ENCODE assay signal across 11 mouse cellular contexts in the genomic region with DNA sequence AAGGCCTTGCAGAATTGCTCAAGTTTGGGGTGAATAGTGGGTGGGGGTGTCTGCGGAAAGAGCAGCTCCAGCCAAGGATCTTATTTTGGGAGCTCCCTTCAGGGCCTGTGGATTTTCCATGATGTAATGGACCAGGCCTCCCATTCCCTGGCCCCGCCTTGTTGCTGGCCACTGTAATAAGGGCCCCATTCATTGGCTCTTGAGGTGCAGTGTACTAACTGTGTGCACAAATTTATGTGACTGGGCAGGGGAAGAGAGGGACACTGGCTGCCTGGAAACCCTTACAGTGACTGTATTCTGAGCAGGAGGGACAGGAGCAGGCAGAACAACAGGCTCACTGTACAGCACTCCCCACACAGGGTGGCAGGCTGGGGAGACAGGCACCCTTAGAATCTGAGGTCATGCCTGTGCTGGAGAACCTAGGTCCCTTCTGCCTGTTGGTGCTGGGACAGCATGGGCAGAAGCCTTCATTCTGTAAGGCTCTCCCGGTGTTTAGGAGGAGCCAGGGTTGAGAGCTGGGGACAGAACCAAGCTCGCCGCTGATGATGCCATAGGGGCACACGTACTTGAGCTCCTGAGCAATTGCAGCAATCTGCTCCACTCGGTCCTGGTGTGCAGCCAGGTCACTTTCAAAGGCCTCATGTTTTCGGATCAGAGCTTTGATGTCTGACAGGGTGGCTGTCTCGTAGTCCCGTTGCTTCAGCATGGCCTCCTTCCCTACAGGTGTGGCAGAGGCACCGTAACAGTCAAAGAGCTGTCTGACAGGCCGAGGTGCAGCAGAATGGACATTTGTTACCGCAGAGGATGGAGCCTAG. TPM values are rescaled to one million over a fixed set of nuclear protein-coding genes. Genes with fewer than 3 reads are reported as not detected.
DNase-seq lines count a peak whose midpoint lies in the region; ATAC-seq and TF ChIP-seq lines count a peak whose summit lies in the region.
"Had no signal": no experiment of that assay in that cellular context is flagged by ENCODE, and none has a peak within 500 bp of the region (broad histone marks: within the 10 kb centered on the region; RNA-seq: fewer than 3 reads in every experiment).

No protein-coding gene starts in this region.

- no peak overlapping the region for H3K4me2 ChIP-seq in hindbrain, postnatal 0 days (ENCODE audit: low read depth, low read length)
- no peak overlapping the region for H3K4me2 ChIP-seq in embryonic facial prominence, embryonic 14.5 days (ENCODE audit: low read depth, low read length)
- no peak overlapping the region for H3K4me2 ChIP-seq in intestine, embryonic 14.5 days (ENCODE audit: low read length)
- H3K4me2 ChIP-seq: midbrain, embryonic 12.5 days had no signal

- H3K4me1 ChIP-seq in hindbrain, postnatal 0 days (ENCODE audit: insufficient read depth, low read length) = no peaks in the 10 kb centered on the region
- H3K4me1 ChIP-seq in hindbrain, embryonic 10.5 days (replicated peaks) = no peaks in the 10 kb centered on the region
- H3K4me1 ChIP-seq in embryonic facial prominence, embryonic 14.5 days (ENCODE audit: control insufficient read depth, insufficient read depth, low read length) = no peaks in the 10 kb centered on the region
- H3K4me1 ChIP-seq in intestine, embryonic 14.5 days (replicated peaks; ENCODE audit: control insufficient read depth, insufficient read depth, low read length) = no peaks in the 10 kb centered on the region
- H3K4me1 ChIP-seq: midbrain, embryonic 12.5 days had no signal

- no peak overlapping the region for H3K4me3 ChIP-seq in hindbrain, postnatal 0 days (ENCODE audit: low read length)
- H3K4me3 ChIP-seq in hindbrain, embryonic 10.5 days = no peak overlapping the region
- no peak overlapping the region for H3K4me3 ChIP-seq in embryonic facial prominence, embryonic 14.5 days (ENCODE audit: low read depth, low read length)
- H3K4me3 ChIP-seq in intestine, embryonic 14.5 days (ENCODE audit: low read depth, low read length) = no peak overlapping the region
- H3K4me3 ChIP-seq: midbrain, embryonic 12.5 days had no signal

- WGBS in hindbrain, postnatal 0 days = 88% methylated on average over 13 of the region's 13 CpGs
- 94% methylated on average over 13 of the region's 13 CpGs for WGBS in hindbrain, embryonic 10.5 days
- WGBS in embryonic facial prominence, embryonic 14.5 days = 87% methylated on average over 13 of the region's 13 CpGs
- 87% methylated on average over 13 of the region's 13 CpGs for WGBS in intestine, embryonic 14.5 days

- H3K27me3 ChIP-seq in hindbrain, postnatal 0 days (ENCODE audit: insufficient read depth, low read length) = no peaks in the 10 kb centered on the region
- H3K27me3 ChIP-seq in hindbrain, embryonic 10.5 days (ENCODE audit: insufficient read depth, poor library complexity, severe bottlenecking) = no peaks in the 10 kb centered on the region
- no peaks in the 10 kb centered on the region for H3K27me3 ChIP-seq in embryonic facial prominence, embryonic 14.5 days (replicated peaks; ENCODE audit: control insufficient read depth, insufficient read depth, low read length)
- no peaks in the 10 kb centered on the region for H3K27me3 ChIP-seq in intestine, embryonic 14.5 days (replicated peaks; ENCODE audit: control insufficient read depth, insufficient read depth, low read length)
- H3K27me3 ChIP-seq: midbrain, embryonic 12.5 days; Patski had no signal

- ATAC-seq in hindbrain, postnatal 0 days = peak; percentile 61; the same call in 1 of the 2 replicates
- ATAC-seq in embryonic facial prominence, embryonic 14.5 days (ENCODE audit: low read depth) = peak; percentile 59
- peak; percentile 44; the same call in 1 of the 2 replicates for ATAC-seq in intestine, embryonic 14.5 days (replicated peaks; ENCODE audit: low FRiP score, low TSS enrichment, low read depth)
- ATAC-seq: Patski had no signal

- DNase-seq in hindbrain, postnatal 0 days (ENCODE audit: low spot score) = peak; percentile 5
- DNase-seq in hindbrain, embryonic 10.5 days (ENCODE audit: low spot score) = no peak
- DNase-seq in NIH3T3 (ENCODE audit: low read depth) = peak; percentile 61
- peak; percentile 76 for DNase-seq in embryonic facial prominence, embryonic 14.5 days (ENCODE audit: low spot score)
- no peak for DNase-seq in intestine, embryonic 14.5 days (ENCODE audit: low spot score)
- no peak for DNase-seq in thymus, postnatal 0 days (ENCODE audit: low spot score)
- no peak for DNase-seq in embryo, embryonic 10.5 days (ENCODE audit: low spot score)
- no peak for DNase-seq in urinary bladder, adult 2 months (ENCODE audit: low spot score)

- peak overlapping the region; percentile 45; the same call in 1 of the 2 replicates for H3K27ac ChIP-seq in hindbrain, postnatal 0 days
- no peak overlapping the region for H3K27ac ChIP-seq in hindbrain, embryonic 10.5 days
- peak overlapping the region; percentile 67 for H3K27ac ChIP-seq in embryonic facial prominence, embryonic 14.5 days (replicated peaks; ENCODE audit: low read depth, low read length)
- peak overlapping the region; percentile 33; the same call in 1 of the 2 replicates for H3K27ac ChIP-seq in intestine, embryonic 14.5 days (ENCODE audit: low read depth)
- H3K27ac ChIP-seq: midbrain, embryonic 12.5 days had no signal

- no peaks in the 10 kb centered on the region for H3K9me3 ChIP-seq in hindbrain, postnatal 0 days (ENCODE audit: low read length)
- no peaks in the 10 kb centered on the region for H3K9me3 ChIP-seq in hindbrain, embryonic 10.5 days
- H3K9me3 ChIP-seq in embryonic facial prominence, embryonic 14.5 days (ENCODE audit: control insufficient read depth, low read length) = no peaks in the 10 kb centered on the region
- H3K9me3 ChIP-seq in intestine, embryonic 14.5 days (ENCODE audit: control insufficient read depth, low read length) = no peaks in the 10 kb centered on the region
- H3K9me3 ChIP-seq: midbrain, embryonic 12.5 days had no signal

- peaks cover 92% of the 10 kb centered on the region for H3K36me3 ChIP-seq in hindbrain, postnatal 0 days (ENCODE audit: insufficient read depth, low read length)
- peaks cover 100% of the 10 kb centered on the region for H3K36me3 ChIP-seq in hindbrain, embryonic 10.5 days
- H3K36me3 ChIP-seq in embryonic facial prominence, embryonic 14.5 days (ENCODE audit: control insufficient read depth, insufficient read depth, low read length) = peaks cover 100% of the 10 kb centered on the region
- peaks cover 100% of the 10 kb centered on the region for H3K36me3 ChIP-seq in intestine, embryonic 14.5 days (ENCODE audit: control insufficient read depth, insufficient read depth, low read length)

- TF ChIP-seq CTCF in hindbrain, postnatal 0 days (IDR thresholded peaks at IDR 0.05; ENCODE audit: low read depth) = no peak

- H3K9ac ChIP-seq in hindbrain, postnatal 0 days (replicated peaks; ENCODE audit: low read length) = no peak overlapping the region
- H3K9ac ChIP-seq in embryonic facial prominence, embryonic 14.5 days (ENCODE audit: low read depth, low read length) = no peak overlapping the region
- H3K9ac ChIP-seq in intestine, embryonic 14.5 days (ENCODE audit: low read length) = no peak overlapping the region
- H3K9ac ChIP-seq: midbrain, embryonic 12.5 days had no signal

RNA-seq across cellular contexts. Expression of a gene that starts 20.3 kb away (rescaled TPM):
- total RNA-seq in hindbrain, postnatal 0 days (2014; rRNA removed) = 0.07 TPM in 1 of 2 replicates, not detected in the other
- 0.53 and 0.62 TPM in 2 replicates for polyA plus RNA-seq in hindbrain, postnatal 0 days (2015; fragmentation: Nextera tagmentation; extraction: Ambion mirVana)
- 0.40 TPM in 1 of 2 replicates, not detected in the other for polyA plus RNA-seq in hindbrain, embryonic 10.5 days (2016; fragmentation: Nextera tagmentation; extraction: Ambion mirVana)
- polyA plus RNA-seq in embryonic facial prominence, embryonic 14.5 days (2014; fragmentation: Nextera tagmentation; extraction: Ambion mirVana) = 0.58 and 0.72 TPM in 2 replicates
- polyA plus RNA-seq in intestine, embryonic 14.5 days (2014; fragmentation: Nextera tagmentation; extraction: Ambion mirVana) = 0.23 and 0.44 TPM in 2 replicates
- polyA plus RNA-seq in thymus, postnatal 0 days (2015; fragmentation: Nextera tagmentation; extraction: Ambion mirVana) = 0.23 and 0.53 TPM in 2 replicates
- polyA plus RNA-seq in urinary bladder, adult 2 months (2012; rRNA removed) = 0.66 and 0.73 TPM in 2 replicates

RNA-seq across cellular contexts. Expression of a gene that starts 37.9 kb away (rescaled TPM):
- total RNA-seq in hindbrain, postnatal 0 days (2014; rRNA removed) = 1.1 TPM in 1 of 2 replicates, not detected in the other
- 3.7 and 5.0 TPM in 2 replicates for polyA plus RNA-seq in hindbrain, postnatal 0 days (2015; fragmentation: Nextera tagmentation; extraction: Ambion mirVana)
- polyA plus RNA-seq in hindbrain, embryonic 10.5 days (2016; fragmentation: Nextera tagmentation; extraction: Ambion mirVana) = 0.97 and 4.0 TPM in 2 replicates
- 27.3 and 53.0 TPM in 2 replicates for polyA plus RNA-seq in embryonic facial prominence, embryonic 14.5 days (2014; fragmentation: Nextera tagmentation; extraction: Ambion mirVana)
- polyA plus RNA-seq in intestine, embryonic 14.5 days (2014; fragmentation: Nextera tagmentation; extraction: Ambion mirVana) = 0.42 and 0.58 TPM in 2 replicates
- 0.99 and 1.1 TPM in 2 replicates for polyA plus RNA-seq in thymus, postnatal 0 days (2015; fragmentation: Nextera tagmentation; extraction: Ambion mirVana)
- polyA plus RNA-seq in urinary bladder, adult 2 months (2012; rRNA removed) = 1.3 and 3.6 TPM in 2 replicates
- total RNA-seq: layer of hippocampus, adult 8-10 months had no signal

Comparison
In these comparisons a context has a peak if more than half of its experiments do, and no peak if none do; other contexts are left out.
1. DNase-seq: peak in hindbrain, postnatal 0 days (single experiment), NIH3T3 (single experiment) and embryonic facial prominence, embryonic 14.5 days (single experiment); none in hindbrain, embryonic 10.5 days (single experiment), intestine, embryonic 14.5 days (single experiment), thymus, postnatal 0 days (single experiment), embryo, embryonic 10.5 days (single experiment) and urinary bladder, adult 2 months (single experiment).
2. Peak in every context shown above with its lines, with median percentiles within 50 percentile points of each other: ATAC-seq.